Mouse (Mus musculus) liver, adult (tissue): Measurements from ENCODE around the gene Eif2b2.
A peak's percentile ranks its signal among the peaks of the same experiment; 100 is the strongest.

Experiments
- GATA4 ChIP-seq: IDR thresholded peaks from 2 replicates; pipeline ENCODE4 v1.6.1; 2014; ENCODE audit warnings: mild to moderate bottlenecking, low read length; ENCODE audit not compliant: insufficient replicate concordance

The Eif2b2 gene

GRCm38 (mm10) chr12:85219236-85219904 is at the start of gene Eif2b2:
TSS of gene Eif2b2 (plus strand) at chr12:85219481.
- peak; percentile 4; the same call in 1 of the 2 replicates for TF ChIP-seq GATA4

- TF ChIP-seq GATA4, result no peak
Measured at GRCm38 (mm10) chr12:85169877-85170276, 49.4 kb upstream of the Eif2b2 start.

GRCm38 (mm10) chr12:85170284-85170947 is 48.9 kb upstream of the Eif2b2 start:
- no peak for TF ChIP-seq GATA4

- TF ChIP-seq GATA4, result no peak
Measured at GRCm38 (mm10) chr12:85170948-85171307, 48.4 kb upstream of the Eif2b2 start.

- TF ChIP-seq GATA4, result no peak
Measured at GRCm38 (mm10) chr12:85174016-85174415, 45.3 kb upstream of the Eif2b2 start.

- TF ChIP-seq GATA4, result no peak
Measured at GRCm38 (mm10) chr12:85175087-85175675, 44.1 kb upstream of the Eif2b2 start.

- TF ChIP-seq GATA4, result no peak
Measured at GRCm38 (mm10) chr12:85175926-85176845, 43.1 kb upstream of the Eif2b2 start.

- no peak for TF ChIP-seq GATA4
Measured at GRCm38 (mm10) chr12:85176846-85177523, 42.3 kb upstream of the Eif2b2 start.

DNA sequence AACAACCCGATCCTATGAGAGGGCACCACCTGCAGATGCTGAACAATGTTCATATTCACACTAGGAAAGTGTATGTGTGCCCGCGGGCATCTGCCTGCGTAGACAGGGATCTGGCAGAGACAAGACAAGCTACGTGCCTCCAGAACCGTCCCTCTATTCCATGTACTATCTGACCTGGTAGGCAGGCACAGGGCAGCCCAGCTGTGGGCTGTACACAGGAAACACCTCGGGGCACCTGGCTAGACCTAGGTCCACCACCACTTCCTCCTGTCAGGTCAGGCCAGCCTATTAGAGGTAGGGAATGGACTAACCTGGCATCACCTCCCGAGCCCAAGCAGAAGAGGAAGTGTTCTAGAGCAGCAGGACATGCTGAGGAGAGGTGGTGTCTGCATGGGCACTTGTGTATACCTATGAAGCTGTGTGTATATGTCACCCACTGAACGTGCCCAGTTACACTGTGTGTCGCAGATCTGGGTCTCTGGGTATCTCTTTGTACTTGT is 41.5 kb upstream of the Eif2b2 start, which contains the start of gene Pgf:
Gene Pgf, minus strand, starts transcription at position 51 of the 500 bp plus-strand sequence.
- no peak for TF ChIP-seq GATA4

DNA sequence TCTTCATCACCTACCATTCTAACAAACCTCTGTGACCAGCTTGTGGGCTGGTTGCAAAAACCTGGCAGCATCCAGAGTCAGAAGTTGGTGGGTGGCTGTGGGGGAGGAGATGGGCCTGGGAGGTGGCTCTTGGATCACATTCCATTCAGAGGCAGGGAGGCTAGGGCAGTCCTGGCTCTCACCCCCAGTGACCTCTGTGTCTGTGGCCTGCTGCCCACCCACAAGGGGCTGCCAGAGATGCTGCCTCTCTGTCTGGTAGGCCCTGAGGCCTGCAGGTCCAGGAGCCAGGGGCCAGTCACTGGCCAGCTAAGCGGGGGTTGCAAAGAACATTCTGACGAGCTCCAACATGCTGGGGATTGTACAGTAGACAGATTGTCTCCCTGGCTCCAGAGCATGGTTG is 41.0 kb upstream of the Eif2b2 start:
- no peak for TF ChIP-seq GATA4

- no peak for TF ChIP-seq GATA4
Measured at GRCm38 (mm10) chr12:85181475-85182344, 37.6 kb upstream of the Eif2b2 start.

DNA sequence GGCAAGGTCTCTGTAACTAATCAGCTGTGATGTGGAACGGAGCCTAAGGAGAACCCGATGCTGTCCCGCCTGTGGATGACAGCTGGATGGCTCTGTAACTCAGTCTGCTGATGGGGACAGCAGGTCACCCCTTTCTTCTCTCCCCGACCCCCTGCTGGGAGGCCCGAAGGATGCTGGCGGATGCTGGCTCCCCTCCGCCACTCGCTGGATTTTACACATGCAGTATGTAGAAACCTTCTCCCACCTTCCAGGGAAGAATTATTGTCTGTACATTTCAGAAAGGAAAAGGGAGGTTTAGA is 37.0 kb upstream of the Eif2b2 start:
- TF ChIP-seq GATA4, result no peak

- no peak for TF ChIP-seq GATA4
Measured at GRCm38 (mm10) chr12:85182898-85183297, 36.4 kb upstream of the Eif2b2 start.

DNA sequence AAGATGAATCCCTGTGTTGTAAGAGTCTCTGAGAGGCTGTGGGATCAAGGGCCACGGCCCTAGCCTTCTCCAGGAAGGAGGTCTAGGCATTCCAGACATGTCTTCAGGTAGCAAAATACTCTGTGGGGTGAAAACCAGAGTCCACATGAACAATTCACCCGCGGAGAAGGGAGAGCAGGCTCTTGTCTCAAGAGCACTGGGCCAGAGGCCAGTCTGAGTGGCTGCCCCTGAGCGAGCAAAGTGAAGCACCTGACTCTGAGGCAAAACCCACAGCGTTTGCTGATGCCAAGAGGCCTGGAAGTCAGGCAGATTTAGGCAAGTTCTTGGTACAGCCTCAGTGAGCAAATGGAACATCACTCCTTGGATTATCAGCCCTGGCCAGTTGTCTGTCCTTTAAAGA is 35.2 kb upstream of the Eif2b2 start:
- no peak for TF ChIP-seq GATA4

DNA sequence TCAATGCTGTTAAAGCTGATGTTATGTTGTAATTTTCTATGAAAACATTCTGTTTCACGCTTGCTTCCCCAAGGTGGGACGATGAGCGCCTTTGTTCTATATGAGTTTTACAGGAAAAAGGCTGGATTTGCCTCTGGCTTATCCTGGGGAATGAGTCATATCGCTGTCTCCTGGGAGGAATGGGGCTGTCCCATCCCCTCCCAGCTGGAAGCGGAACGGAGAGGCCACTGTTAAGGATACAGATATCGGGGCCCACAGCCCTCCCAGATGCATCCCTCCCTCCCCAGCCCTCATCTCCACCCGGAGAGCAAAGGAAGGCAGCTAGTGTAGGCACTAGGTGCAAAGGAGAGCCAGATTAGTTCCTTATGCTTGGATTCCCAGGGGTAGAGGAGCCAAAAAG is 33.5 kb upstream of the Eif2b2 start:
- no peak for TF ChIP-seq GATA4
